Mouse (Mus musculus) gastrocnemius, adult 18-20 months (tissue): ENCODE measurements at regions not wholly inside any gene's neighbourhood (a gene's known extent, or its start where the extent isn't known, plus 50 kb on each side); places are given as distances from the start of the nearest gene placed in this dataset.

ENCODE experiments used
- DNase-seq: peaks from one replicate; pipeline ENCODE4 v3.0.0; 2021; ENCODE audit warnings: low spot score

GRCm38 (mm10) chr2:178992334-178993116, 449.7 kb upstream of the Cdh4 start:
- DNase-seq, result no peak

GRCm38 (mm10) chr2:178997921-178998320, 444.3 kb upstream of the Cdh4 start:
- DNase-seq, result no peak

DNA sequence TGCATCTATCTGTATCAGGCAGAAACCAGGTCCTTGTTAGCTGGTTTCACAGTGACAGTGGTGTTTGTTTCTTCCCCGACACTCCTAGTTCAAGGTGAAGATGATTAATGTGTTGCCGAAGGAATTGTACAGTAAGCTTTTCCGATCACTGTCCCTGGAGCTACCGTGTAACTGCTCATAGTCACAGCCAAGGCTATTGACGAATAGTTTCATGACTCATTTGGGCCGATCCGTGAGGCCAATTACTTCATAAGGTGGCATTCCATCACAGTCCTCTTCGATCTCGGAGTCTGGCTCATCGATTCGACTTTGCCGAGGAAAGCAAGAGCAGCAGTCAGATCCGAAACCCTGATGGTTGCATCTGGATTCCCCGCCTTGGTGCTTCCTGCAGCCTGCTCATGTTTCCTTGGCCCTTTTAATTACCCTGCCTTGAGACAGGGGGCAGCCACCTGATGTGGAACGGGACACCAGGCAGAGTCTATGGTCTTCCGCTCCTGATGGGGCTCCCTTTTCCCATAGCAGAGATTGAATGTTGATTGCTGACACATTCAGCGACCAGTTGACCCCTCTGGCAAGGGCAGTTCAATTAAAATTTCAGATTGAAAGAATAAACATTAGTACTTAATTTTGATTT, 441.7 kb upstream of the Cdh4 start:
- no peak for DNase-seq

DNA sequence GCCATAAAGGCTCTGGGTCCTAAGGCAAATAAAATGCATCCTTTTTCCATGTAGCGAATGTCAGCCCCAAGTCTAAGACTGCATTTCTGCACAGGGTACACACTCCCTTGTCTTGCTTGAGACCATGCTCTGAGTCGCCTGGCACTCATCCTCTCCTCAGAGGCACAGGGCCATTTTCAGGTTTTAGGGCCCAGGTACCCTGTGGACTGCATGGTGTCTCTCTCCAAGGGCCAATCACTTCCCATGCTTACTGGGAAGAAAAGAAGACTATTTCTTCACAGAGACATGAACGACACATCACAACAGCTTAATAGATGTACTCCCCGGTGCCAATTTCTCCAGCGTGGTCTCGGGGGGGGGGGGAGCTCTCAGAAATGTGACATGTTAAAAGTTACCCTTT, 434.5 kb upstream of the Cdh4 start:
- no peak for DNase-seq

- DNase-seq, result no peak
Observed at GRCm38 (mm10) chr2:179013891-179014593, 428.2 kb upstream of the Cdh4 start.

DNA sequence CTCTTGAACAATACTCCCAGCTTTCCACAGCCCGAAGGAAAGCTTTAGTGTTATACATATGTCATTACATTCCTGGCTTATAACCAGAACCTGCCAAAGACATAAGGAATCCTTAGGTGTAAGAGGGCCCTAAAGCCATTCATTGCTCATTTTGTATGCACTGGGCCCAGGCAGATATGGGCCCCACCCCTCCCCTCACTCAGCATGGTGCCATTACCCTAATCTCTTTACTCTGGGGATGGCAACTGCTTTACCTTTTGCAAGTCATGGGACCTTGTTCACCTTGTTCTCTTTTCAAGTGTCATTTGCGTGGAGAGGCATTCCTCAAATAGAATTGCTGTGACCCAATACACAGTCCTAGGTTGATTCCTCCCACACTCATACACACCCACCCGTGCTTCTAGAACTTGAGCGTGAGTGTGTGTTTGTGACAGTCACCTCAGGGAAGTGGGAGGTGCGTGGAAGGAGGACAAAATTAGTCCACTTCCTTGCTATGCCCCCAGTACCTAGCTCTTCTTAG, 419.5 kb upstream of the Cdh4 start:
- no peak for DNase-seq

- no peak for DNase-seq
Observed at GRCm38 (mm10) chr2:179024225-179024624, 418.0 kb upstream of the Cdh4 start.

- no peak for DNase-seq
Observed at GRCm38 (mm10) chr2:179033171-179033570, 409.1 kb upstream of the Cdh4 start.

GRCm38 (mm10) chr2:179035446-179035845, 406.8 kb upstream of the Cdh4 start:
- DNase-seq, result no peak

DNA sequence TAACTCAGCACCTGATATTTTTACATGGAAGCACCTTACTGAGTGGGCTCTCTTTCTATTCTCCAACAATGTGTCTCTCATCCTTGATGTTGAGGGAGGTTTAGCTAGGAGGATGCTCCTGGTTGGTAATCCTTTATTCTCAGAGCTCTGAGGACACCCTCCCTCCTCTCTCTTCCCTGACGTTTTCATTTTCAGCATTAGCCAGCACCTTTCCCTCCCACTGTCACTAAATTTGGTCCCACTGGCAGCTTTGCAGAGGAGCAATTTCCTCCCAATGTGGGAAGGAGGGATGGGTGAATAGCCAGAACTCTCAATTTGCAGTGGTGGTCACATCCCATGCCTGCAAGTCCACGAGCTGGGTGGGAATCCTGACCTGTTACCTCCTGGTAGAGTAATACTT, 402.5 kb upstream of the Cdh4 start:
- no peak for DNase-seq

GRCm38 (mm10) chr2:179043671-179044070, 398.6 kb upstream of the Cdh4 start:
- DNase-seq, result no peak

GRCm38 (mm10) chr2:179045361-179045760, 396.9 kb upstream of the Cdh4 start:
- no peak for DNase-seq

DNA sequence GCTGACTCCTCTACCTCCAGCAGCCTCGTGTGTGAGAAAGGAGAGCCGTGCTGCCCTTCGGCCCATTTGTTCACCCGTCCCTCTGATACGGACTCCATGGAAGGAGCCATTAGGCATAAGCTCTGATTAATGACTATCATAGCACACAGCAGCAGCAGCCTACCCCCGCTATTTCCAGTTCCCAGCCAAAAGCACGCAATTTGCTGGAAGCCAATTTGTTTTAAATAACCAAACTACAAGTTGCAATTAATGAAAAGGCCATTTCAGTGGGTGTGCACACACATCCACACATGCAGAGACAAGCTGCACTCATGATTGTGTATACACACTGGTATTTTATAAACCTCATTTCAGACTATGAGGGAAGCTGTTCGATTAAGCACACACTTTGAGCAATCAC, 387.8 kb upstream of the Cdh4 start:
- no peak for DNase-seq

- DNase-seq, result no peak
Observed at GRCm38 (mm10) chr2:179064616-179065015, 377.6 kb upstream of the Cdh4 start.

DNA sequence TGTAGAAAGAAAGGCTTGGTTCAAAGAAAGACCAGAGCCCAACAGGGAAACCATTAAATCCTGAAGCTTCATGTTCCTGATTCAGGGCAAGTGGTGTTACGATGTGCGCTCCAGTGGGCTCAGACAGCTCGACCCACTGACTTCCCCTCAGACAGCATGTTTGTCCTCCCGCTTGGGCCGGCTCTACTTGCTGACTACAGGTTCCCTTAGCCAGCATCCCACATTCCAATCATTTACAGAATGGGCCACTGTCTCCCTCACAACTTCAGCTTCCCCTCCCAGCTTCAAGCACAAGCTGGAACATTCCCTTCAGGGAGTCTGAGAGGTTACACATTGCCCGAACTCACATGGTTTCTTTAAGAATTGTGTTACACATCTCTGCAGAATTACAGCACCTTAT, 372.7 kb upstream of the Cdh4 start:
- DNase-seq, result no peak

GRCm38 (mm10) chr2:179070346-179070745, 371.9 kb upstream of the Cdh4 start:
- DNase-seq, result no peak

DNA sequence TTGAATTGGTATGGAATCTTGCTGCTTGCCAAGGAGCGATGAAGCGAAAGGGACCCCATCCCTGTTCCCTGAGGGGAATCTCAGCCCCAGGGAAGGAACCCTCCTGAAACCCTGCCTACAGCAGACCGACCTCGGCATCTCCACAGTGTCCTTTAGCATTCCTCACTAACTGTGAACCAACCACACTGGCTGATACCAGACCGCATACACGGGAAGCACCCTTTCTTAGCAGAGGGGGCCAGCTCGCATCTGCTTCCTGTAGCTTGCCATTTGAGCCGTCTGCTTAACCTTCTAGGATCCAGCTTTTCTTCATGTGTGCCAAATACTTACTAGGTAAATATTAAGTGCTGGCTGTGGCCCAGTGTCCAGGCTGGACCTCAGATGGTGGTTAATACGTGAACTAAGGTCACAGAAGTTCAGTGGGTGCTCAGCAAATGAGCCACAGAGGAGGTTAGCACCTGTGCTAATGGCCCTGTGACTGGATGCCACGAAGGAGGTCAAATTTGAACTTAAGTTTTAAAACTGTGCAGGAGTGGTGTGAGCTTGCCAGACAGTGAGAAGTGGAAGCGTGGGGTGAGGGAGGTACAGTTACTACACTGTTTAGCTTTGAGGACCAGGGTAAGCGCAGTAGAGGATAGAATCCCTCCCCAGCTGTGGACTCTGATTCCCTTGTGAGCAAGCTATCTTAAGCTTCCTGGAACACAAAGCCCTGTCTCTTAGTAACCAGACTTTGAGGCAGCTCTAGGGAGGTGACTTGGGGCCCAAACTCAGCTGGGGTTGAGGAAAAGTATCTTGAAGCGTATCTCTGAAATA, 361.6 kb upstream of the Cdh4 start:
- no peak for DNase-seq

DNA sequence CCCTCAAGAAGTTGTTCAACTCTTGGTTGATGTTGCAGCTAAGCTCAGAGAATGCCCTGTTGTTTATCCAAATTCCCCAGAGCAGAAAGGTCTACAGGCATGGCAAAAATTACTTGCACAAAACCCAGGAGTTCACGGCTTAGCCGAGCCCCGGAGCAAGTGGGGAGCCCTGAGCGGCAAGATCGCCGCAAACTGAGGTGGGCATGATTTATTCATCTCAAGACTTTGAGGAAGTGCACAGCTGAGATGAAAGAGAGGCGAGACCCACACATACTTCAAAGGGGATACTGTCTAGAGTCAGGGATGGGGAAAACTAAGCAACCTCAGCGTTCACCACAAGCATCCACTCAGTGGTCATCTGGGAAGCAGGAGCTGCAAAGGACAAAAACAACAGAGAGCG, 355.3 kb upstream of the Cdh4 start:
- no peak for DNase-seq

DNA sequence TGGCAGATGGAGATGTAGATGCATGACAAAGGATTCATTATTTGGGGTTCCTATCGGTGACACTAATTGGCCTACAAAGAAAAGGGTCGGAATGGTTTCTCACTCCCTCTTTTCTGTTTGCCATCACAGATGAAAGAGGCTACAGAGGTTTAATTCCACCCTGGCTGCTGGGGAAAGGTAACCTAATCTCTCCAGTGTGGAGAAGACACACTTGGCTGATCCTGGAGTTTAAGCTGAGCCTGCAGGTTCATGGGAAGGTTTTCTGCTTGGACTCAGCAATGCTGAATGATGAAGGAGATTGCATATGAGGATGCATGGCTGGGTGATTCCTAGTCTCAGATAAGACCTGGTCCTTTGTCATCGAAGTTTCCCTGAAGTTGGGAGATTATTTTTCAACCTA, 350.8 kb upstream of the Cdh4 start:
- no peak for DNase-seq

DNA sequence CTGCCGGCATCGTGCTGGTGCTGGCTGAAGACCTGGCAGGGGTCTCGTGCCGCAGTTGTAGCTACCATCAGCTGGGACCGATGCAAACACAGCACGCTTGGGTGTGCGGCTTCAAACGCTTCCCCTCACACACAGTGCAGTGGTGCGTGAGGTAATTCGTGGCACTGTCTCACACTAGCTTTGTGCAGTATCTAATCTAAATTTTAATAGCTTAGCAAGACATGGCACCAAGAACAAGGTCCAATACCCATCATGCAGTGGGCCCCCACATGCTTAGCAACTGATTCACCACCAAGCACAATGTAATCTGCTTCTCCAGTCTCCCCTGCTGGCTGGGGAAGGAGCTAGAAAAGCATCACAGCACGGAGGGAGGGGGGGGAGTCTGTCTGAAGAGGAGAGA, 348.2 kb upstream of the Cdh4 start:
- DNase-seq, result no peak

DNA sequence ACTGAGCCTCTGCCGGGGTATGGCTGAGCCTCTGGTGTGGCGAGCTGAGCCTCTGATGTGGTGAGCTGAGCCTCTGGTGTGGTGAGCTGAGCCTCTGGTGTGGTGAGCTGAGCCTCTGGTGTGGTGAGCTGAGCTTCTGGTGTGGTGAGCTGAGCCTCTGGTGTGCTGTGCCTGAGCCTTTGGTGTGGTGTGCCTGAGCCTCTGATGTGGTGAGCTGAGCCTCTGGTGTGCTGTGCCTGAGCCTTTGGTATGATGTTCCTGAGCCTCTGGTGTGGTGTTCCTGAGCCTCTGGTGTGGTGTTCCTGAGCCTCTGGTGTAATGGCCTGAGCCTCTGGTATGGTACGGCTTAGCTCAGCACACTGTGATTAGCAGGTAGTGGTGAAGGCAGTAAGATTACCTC, 346.2 kb upstream of the Cdh4 start:
- no peak for DNase-seq

DNA sequence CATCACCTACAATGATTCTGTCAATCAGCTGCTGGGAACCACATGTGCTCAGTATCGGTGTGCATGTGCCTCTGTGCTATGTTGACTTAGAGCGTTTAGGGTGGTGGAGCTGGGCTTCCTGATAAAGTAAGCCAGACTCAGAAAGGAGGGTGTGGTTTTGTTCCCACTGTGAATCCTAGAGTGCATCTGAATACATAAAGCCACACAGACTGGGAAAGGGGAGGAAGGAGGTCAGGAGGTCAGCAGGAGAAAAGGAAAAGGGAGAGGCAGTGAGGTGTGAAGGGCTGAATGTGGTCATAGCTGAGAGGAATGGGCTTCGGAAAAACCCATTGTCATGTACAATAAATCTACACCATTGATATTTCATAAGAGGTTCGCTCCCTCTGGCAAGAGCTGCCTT, 345.4 kb upstream of the Cdh4 start:
- DNase-seq, result no peak
